Comparison of ENCODE assay signal across 15 mouse cellular contexts in the genomic region with DNA sequence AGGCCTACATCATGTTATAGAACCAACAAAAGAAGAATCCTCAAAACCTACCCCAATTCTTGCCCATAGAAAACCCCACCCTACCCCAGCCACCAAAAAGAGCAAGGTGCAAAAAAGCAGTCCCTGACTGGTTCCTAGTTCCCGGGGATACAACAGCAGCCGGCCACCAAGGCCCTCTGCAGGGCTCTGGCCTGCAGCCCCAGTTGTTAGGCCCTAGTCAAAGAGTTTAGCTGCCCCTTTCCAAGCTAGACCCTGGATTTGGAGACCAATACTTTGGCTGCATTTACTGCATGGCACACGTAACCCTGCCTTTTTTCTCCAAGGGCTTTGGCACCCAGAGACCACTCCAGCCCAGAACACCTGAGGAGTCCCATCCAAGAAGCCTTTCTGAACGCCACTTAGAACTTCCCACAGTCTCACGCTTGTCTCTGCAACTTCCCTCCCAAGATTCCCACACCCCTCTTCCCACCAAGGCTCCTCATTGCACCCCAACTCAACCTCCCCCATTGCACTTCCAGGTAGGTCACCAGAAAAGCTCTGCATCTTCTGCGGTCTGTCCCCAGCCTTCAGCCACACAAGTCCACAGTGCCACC. TPM values are rescaled to one million over a fixed set of nuclear protein-coding genes. Genes with fewer than 3 reads are reported as not detected.
DNase-seq lines count a peak whose midpoint lies in the region; ATAC-seq lines count a peak whose summit lies in the region.
"Had no signal": no experiment of that assay in that cellular context is flagged by ENCODE, and none has a peak within 500 bp of the region (broad histone marks: within the 10 kb centered on the region; RNA-seq: fewer than 3 reads in every experiment).

No protein-coding gene starts in this region.

- H3K4me1 ChIP-seq in forebrain, embryonic 12.5 days: peaks cover 30% of the 10 kb centered on the region
- peaks cover 38% of the 10 kb centered on the region for H3K4me1 ChIP-seq in forebrain, embryonic 15.5 days
- peaks cover 83% of the 10 kb centered on the region for H3K4me1 ChIP-seq in hindbrain, embryonic 10.5 days (replicated peaks)
- H3K4me1 ChIP-seq in limb, embryonic 13.5 days: peaks cover 54% of the 10 kb centered on the region
- H3K4me1 ChIP-seq in neural tube, embryonic 12.5 days: peaks cover 23% of the 10 kb centered on the region

- no peaks in the 10 kb centered on the region for H3K9me3 ChIP-seq in forebrain, embryonic 12.5 days
- H3K9me3 ChIP-seq in forebrain, embryonic 15.5 days: no peaks in the 10 kb centered on the region
- H3K9me3 ChIP-seq in hindbrain, embryonic 10.5 days: no peaks in the 10 kb centered on the region
- H3K9me3 ChIP-seq in limb, embryonic 13.5 days: no peaks in the 10 kb centered on the region
- no peaks in the 10 kb centered on the region for H3K9me3 ChIP-seq in neural tube, embryonic 12.5 days
- H3K9me3 ChIP-seq: liver, embryonic 13.5 days had no signal

- no peak overlapping the region for H3K9ac ChIP-seq in forebrain, embryonic 12.5 days
- H3K9ac ChIP-seq in forebrain, embryonic 15.5 days (replicated peaks): no peak overlapping the region
- peak overlapping the region; percentile 98 for H3K9ac ChIP-seq in limb, embryonic 13.5 days
- peak overlapping the region; percentile 64; the same call in 1 of the 2 replicates for H3K9ac ChIP-seq in neural tube, embryonic 12.5 days
- H3K9ac ChIP-seq: liver, embryonic 13.5 days had no signal

- WGBS in forebrain, embryonic 12.5 days: 16% methylated on average over 6 of the region's 6 CpGs
- WGBS in forebrain, embryonic 15.5 days: 34% methylated on average over 6 of the region's 6 CpGs
- WGBS in hindbrain, embryonic 10.5 days: 15% methylated on average over 6 of the region's 6 CpGs
- WGBS in limb, embryonic 13.5 days: 26% methylated on average over 6 of the region's 6 CpGs
- WGBS in neural tube, embryonic 12.5 days: 16% methylated on average over 6 of the region's 6 CpGs

- H3K4me3 ChIP-seq in forebrain, embryonic 12.5 days (replicated peaks): peak overlapping the region; percentile 8; the same call in 1 of the 2 replicates
- no peak overlapping the region for H3K4me3 ChIP-seq in forebrain, embryonic 15.5 days
- H3K4me3 ChIP-seq in hindbrain, embryonic 10.5 days: peak overlapping the region; percentile 57
- peak overlapping the region; percentile 69 for H3K4me3 ChIP-seq in limb, embryonic 13.5 days
- peak overlapping the region; percentile 46 for H3K4me3 ChIP-seq in neural tube, embryonic 12.5 days
- H3K4me3 ChIP-seq: myocyte had no signal

- DNase-seq in hindbrain, embryonic 10.5 days (ENCODE audit: low spot score): peak; percentile 41
- no peak for DNase-seq in heart, adult 11 months
- no peak for DNase-seq in spleen, adult 12 weeks (ENCODE audit: low spot score)
- DNase-seq in spleen, postnatal 10 days (ENCODE audit: low spot score in 2 of 2): no peak
- DNase-seq: adrenal gland, postnatal 25 days; cerebellum, postnatal 25 days; kidney, postnatal 25 days; liver, embryonic 13.5 days; lung, postnatal 4 days; right cerebral cortex, adult 18-20 months had no signal

- peaks cover 98% of the 10 kb centered on the region for H3K27me3 ChIP-seq in forebrain, embryonic 12.5 days
- H3K27me3 ChIP-seq in forebrain, embryonic 15.5 days: peaks cover 92% of the 10 kb centered on the region
- H3K27me3 ChIP-seq in hindbrain, embryonic 10.5 days (ENCODE audit: insufficient read depth, poor library complexity, severe bottlenecking): peaks cover 100% of the 10 kb centered on the region
- H3K27me3 ChIP-seq in limb, embryonic 13.5 days: peaks cover 90% of the 10 kb centered on the region
- H3K27me3 ChIP-seq in neural tube, embryonic 12.5 days (replicated peaks): peaks cover 92% of the 10 kb centered on the region

- H3K27ac ChIP-seq in forebrain, embryonic 12.5 days: no peak overlapping the region
- no peak overlapping the region for H3K27ac ChIP-seq in forebrain, embryonic 15.5 days (replicated peaks)
- peak overlapping the region; percentile 85; the same call in 1 of the 2 replicates for H3K27ac ChIP-seq in hindbrain, embryonic 10.5 days
- H3K27ac ChIP-seq in limb, embryonic 13.5 days: peak overlapping the region; percentile 90
- H3K27ac ChIP-seq in neural tube, embryonic 12.5 days: no peak overlapping the region
- H3K27ac ChIP-seq: liver, embryonic 13.5 days had no signal

- H3K4me2 ChIP-seq in forebrain, embryonic 12.5 days: no peak overlapping the region
- no peak overlapping the region for H3K4me2 ChIP-seq in forebrain, embryonic 15.5 days (replicated peaks)
- peak overlapping the region; percentile 82 for H3K4me2 ChIP-seq in limb, embryonic 13.5 days (replicated peaks)
- H3K4me2 ChIP-seq in neural tube, embryonic 12.5 days (replicated peaks): peak overlapping the region; percentile 60
- H3K4me2 ChIP-seq: liver, embryonic 13.5 days had no signal

- ATAC-seq in forebrain, embryonic 12.5 days (ENCODE audit: low FRiP score): no peak
- no peak for ATAC-seq in forebrain, embryonic 15.5 days (replicated peaks)
- no peak for ATAC-seq in limb, embryonic 13.5 days (ENCODE audit: low FRiP score, low read depth)
- no peak for ATAC-seq in neural tube, embryonic 12.5 days (ENCODE audit: low FRiP score, low read depth)

- no peaks in the 10 kb centered on the region for H3K36me3 ChIP-seq in forebrain, embryonic 12.5 days (replicated peaks)
- no peaks in the 10 kb centered on the region for H3K36me3 ChIP-seq in forebrain, embryonic 15.5 days
- no peaks in the 10 kb centered on the region for H3K36me3 ChIP-seq in hindbrain, embryonic 10.5 days
- H3K36me3 ChIP-seq in limb, embryonic 13.5 days: 0 out of 2 replicates have a peak, but pooled peaks cover under 1% of the 10 kb centered on the region
- H3K36me3 ChIP-seq in neural tube, embryonic 12.5 days: no peaks in the 10 kb centered on the region
- H3K36me3 ChIP-seq: liver, embryonic 13.5 days had no signal

RNA-seq across cellular contexts. Expression of gene Lmx1b, which starts 2.1 kb away (rescaled TPM):
- polyA plus RNA-seq in forebrain, embryonic 12.5 days (2016; fragmentation: Nextera tagmentation; extraction: Ambion mirVana): 0.84 and 0.91 TPM in 2 replicates
- 0.06 and 0.13 TPM in 2 replicates for polyA plus RNA-seq in forebrain, embryonic 15.5 days (2015; fragmentation: Nextera tagmentation; extraction: Ambion mirVana)
- polyA plus RNA-seq in hindbrain, embryonic 10.5 days (2016; fragmentation: Nextera tagmentation; extraction: Ambion mirVana): 2.5 and 7.7 TPM in 2 replicates
- 7.3 and 7.7 TPM in 2 replicates for polyA plus RNA-seq in limb, embryonic 13.5 days (2015; fragmentation: Nextera tagmentation; extraction: Ambion mirVana)
- polyA plus RNA-seq in neural tube, embryonic 12.5 days (2016; fragmentation: Nextera tagmentation; extraction: Ambion mirVana): 4.6 and 4.7 TPM in 2 replicates
- polyA plus RNA-seq: liver, embryonic 13.5 days; myocyte had no signal

Comparison
In these comparisons a context has a peak if more than half of its experiments do, and no peak if none do; other contexts are left out.
1. H3K27ac ChIP-seq: peak in hindbrain, embryonic 10.5 days (single experiment) and limb, embryonic 13.5 days (single experiment); none in forebrain, embryonic 12.5 days (single experiment), forebrain, embryonic 15.5 days (single experiment) and neural tube, embryonic 12.5 days (single experiment).
2. H3K4me2 ChIP-seq: peak in limb, embryonic 13.5 days (single experiment) and neural tube, embryonic 12.5 days (single experiment); none in forebrain, embryonic 12.5 days (single experiment) and forebrain, embryonic 15.5 days (single experiment).
3. H3K9ac ChIP-seq: peak in limb, embryonic 13.5 days (single experiment) and neural tube, embryonic 12.5 days (single experiment); none in forebrain, embryonic 12.5 days (single experiment) and forebrain, embryonic 15.5 days (single experiment).